ENCODE assay signal across 17 mouse cellular contexts in the genomic region with DNA sequence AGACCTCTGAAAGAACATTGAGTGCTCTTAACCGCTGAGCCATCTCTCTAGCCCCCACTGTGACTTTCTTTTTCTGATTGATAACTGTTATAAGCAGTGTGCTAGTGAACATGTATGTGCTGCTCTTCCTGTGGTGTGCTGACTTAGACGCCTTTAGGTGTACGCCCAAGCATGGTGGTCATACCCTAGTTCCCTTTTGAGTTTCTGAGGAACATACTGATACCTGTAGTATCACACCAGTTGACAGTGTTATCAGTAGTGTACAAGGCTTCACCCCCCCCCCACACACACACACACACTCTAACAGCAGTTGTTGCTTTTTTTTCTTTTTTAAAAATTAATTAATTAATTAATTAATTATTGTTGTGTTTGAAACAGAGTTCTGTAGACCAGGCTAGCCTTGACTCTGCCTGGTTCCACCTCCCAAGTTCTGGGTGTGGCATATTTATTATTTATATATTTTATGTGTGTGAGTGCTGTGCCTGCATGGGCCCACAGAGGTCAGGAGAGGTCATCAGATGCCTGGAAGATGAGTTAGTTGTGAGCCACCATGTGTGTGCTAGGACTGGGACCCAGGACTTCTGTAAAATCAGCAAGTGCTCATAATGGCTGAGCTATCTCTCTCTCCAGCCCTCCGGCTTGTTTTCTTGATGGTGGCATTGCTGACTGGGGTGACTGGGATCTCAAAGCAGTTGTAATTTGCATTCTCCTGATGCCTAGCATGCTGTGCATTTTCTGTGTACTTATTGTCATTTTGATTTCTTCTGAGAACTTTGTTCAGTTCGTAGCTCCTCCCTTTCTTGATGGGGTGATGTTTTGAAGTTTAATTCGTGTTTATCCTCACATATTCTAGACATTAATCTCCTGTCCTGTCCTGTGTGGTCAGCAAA.
"Had no signal": no experiment of that assay in that cellular context is flagged by ENCODE, and none has a peak within 500 bp of the region (broad histone marks: within the 10 kb centered on the region; RNA-seq: fewer than 3 reads in every experiment).

No protein-coding gene starts in this region.

- H3K36me3 ChIP-seq: neural tube, embryonic 12.5 days had no signal

- H3K9ac ChIP-seq: kidney, embryonic 15.5 days; limb, embryonic 13.5 days; liver, embryonic 14.5 days; neural tube, embryonic 12.5 days had no signal

- ATAC-seq: lung, postnatal 0 days had no signal

- H3K4me2 ChIP-seq: kidney, embryonic 15.5 days; limb, embryonic 13.5 days; neural tube, embryonic 12.5 days had no signal

- H3K4me3 ChIP-seq: kidney, embryonic 15.5 days; limb, embryonic 13.5 days; megakaryocyte, embryonic 14.5 days; myocyte; neural tube, embryonic 12.5 days had no signal

- H3K27ac ChIP-seq: kidney, embryonic 15.5 days; limb, embryonic 13.5 days; liver, embryonic 14.5 days; neural tube, embryonic 12.5 days had no signal

- H3K27me3 ChIP-seq: kidney, embryonic 15.5 days; limb, embryonic 13.5 days; megakaryocyte, embryonic 14.5 days; neural tube, embryonic 12.5 days had no signal

- DNase-seq: kidney, adult 2 months; kidney, postnatal 14 days; left cerebral cortex, postnatal 4 days; lung, adult 2 months; lung, postnatal 4 days; retina, postnatal 1 day; right cerebral cortex, postnatal 4 days; spleen, adult 18-20 months; thymus, adult 18-20 months; thymus, postnatal 14 days had no signal

- H3K9me3 ChIP-seq: kidney, embryonic 15.5 days; neural tube, embryonic 12.5 days had no signal
